Mouse (Mus musculus) colon, adult 2 months (tissue): ENCODE measurements around the gene Ntn4. TPM values are rescaled to one million over a fixed set of nuclear protein-coding genes. Genes with fewer than 3 reads are reported as not detected.

Experiments used
- polyA plus RNA-seq: library from polyadenylated mRNA; depleted of rRNA; stranded (reverse); fragments of >200 nt; gene quantifications from 2 replicates; pipeline ENCODE4 v1.2.3, GENCODE M21; 2012; rRNA removed

The Ntn4 gene
- 10.5 and 11.0 TPM in 2 replicates for polyA plus RNA-seq

GRCm38 (mm10) chr10:93640521-93640952, at the start of gene Ntn4:
TSS of gene Ntn4 (plus strand) at chr10:93640681.

Other genes with a start within 250 kb of the Ntn4 start
- 141 and 200 TPM in 2 replicates for gene Lta4h, start 187.3 kb upstream of the Ntn4 start, polyA plus RNA-seq
- gene Hal, start 151.9 kb upstream of the Ntn4 start, polyA plus RNA-seq = 0.05 and 0.56 TPM in 2 replicates
- 0.05 and 0.07 TPM in 2 replicates for gene Amdhd1, start 100.6 kb upstream of the Ntn4 start, polyA plus RNA-seq
- gene Ccdc38, start 100.0 kb upstream of the Ntn4 start, polyA plus RNA-seq = not detected in 2 replicates
- gene Snrpf, start 51.0 kb upstream of the Ntn4 start, polyA plus RNA-seq = 38.6 and 57.4 TPM in 2 replicates
- gene Usp44, start 190.9 kb downstream of the Ntn4 start, polyA plus RNA-seq = 0.03 TPM in 1 of 2 replicates, not detected in the other